Mouse (Mus musculus) heart, embryonic 13.5 days (tissue): ENCODE data around the gene Fam20a. TPM values are rescaled to one million over a fixed set of nuclear protein-coding genes. Genes with fewer than 3 reads are reported as not detected.

Source experiments
- ATAC-seq: fragments of 200-750 bp; cut with Nextera tagmentation; 2 replicates; pipeline ENCODE4 v1.8.0; 2017; ENCODE audit warnings: moderate TSS enrichment; ENCODE audit not compliant: insufficient number of reproducible peaks, low FRiP score, low TSS enrichment; ENCODE audit errors: extremely low read depth
- H3K27ac ChIP-seq: fragments of 300-500 bp; sonication (generic); replicated peaks from 2 replicates; pipeline ENCODE4 v1.5.1; 2015; ENCODE audit warnings: moderate library complexity, mild to moderate bottlenecking, inconsistent platforms
- H3K27me3 ChIP-seq: fragments of 300-500 bp; sonication (generic); replicated peaks from 2 replicates; pipeline ENCODE4 v1.6.1; 2015; ENCODE audit warnings: mild to moderate bottlenecking, inconsistent platforms
- H3K36me3 ChIP-seq: fragments of 300-500 bp; sonication (generic); 2 replicates; pipeline ENCODE4 v1.6.1; 2015; ENCODE audit warnings: mild to moderate bottlenecking, inconsistent platforms
- H3K4me1 ChIP-seq: fragments of 300-500 bp; sonication (generic); 2 replicates; pipeline ENCODE4 v1.6.1; 2015; ENCODE audit warnings: inconsistent platforms
- H3K4me2 ChIP-seq: fragments of 300-500 bp; sonication (generic); 2 replicates; pipeline ENCODE4 v1.6.1; 2015; ENCODE audit warnings: inconsistent platforms, mild to moderate bottlenecking, moderate library complexity
- H3K4me3 ChIP-seq: fragments of 300-500 bp; sonication (generic); 2 replicates; pipeline ENCODE4 v1.5.1; 2015; ENCODE audit warnings: moderate library complexity, mild to moderate bottlenecking, inconsistent platforms
- H3K9ac ChIP-seq: fragments of 300-500 bp; sonication (generic); 2 replicates; pipeline ENCODE4 v1.6.1; 2015; ENCODE audit warnings: inconsistent platforms, mild to moderate bottlenecking, moderate library complexity
- H3K9me3 ChIP-seq: fragments of 300-500 bp; sonication (generic); 2 replicates; pipeline ENCODE4 v1.6.1; 2016; ENCODE audit warnings: inconsistent platforms
- WGBS: fragments of 180-500 bp; shearing (Covaris S2); methylation state at CpG from one replicate; pipeline ENCODE4 v1.1.7; 2015; ENCODE audit warnings: mixed read lengths; 5-methylcytosine and 5-hydroxymethylcytosine counted together
- polyA plus RNA-seq: library from polyadenylated mRNA; unstranded; fragments of >200 nt; fragmentation: Nextera tagmentation; extraction: Ambion mirVana; gene quantifications from 2 replicates; pipeline ENCODE4 v1.2.1, GENCODE M21; 2015

The Fam20a gene
- polyA plus RNA-seq, 1 experiment from 2014 or later, result 2.3 TPM

DNA sequence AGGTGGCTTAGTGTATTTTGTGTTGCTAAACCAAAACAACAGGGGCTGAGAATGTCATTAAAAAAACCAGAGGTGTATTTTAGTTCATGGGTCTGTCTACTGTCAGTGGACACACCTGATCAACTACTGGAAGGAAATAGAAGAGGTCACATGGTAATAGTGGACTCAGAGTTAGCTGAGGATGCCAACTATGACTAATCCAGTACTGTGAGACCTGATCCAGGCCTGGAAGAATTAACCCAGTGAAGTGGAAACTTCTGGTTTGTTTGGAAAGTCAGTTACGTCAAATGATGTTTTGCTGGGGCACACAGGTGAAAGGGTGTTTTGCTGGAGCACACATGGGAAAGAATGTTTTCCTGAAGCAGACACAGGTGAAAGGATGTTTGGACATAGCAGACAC is 12.3 kb upstream of the Fam20a start:
- Histone ChIP-seq H3K9ac (no peak overlapping the region), H3K27me3 (no peaks in the 10 kb centered on the region), H3K36me3 (no peaks in the 10 kb centered on the region), H3K27ac (no peak overlapping the region), H3K4me3 (no peak overlapping the region), H3K9me3 (no peaks in the 10 kb centered on the region), H3K4me2 (no peak overlapping the region), H3K4me1 (no peaks in the 10 kb centered on the region)
- 97% methylated on average over 1 of the region's 1 CpGs for WGBS
- ATAC-seq, result no peak

DNA sequence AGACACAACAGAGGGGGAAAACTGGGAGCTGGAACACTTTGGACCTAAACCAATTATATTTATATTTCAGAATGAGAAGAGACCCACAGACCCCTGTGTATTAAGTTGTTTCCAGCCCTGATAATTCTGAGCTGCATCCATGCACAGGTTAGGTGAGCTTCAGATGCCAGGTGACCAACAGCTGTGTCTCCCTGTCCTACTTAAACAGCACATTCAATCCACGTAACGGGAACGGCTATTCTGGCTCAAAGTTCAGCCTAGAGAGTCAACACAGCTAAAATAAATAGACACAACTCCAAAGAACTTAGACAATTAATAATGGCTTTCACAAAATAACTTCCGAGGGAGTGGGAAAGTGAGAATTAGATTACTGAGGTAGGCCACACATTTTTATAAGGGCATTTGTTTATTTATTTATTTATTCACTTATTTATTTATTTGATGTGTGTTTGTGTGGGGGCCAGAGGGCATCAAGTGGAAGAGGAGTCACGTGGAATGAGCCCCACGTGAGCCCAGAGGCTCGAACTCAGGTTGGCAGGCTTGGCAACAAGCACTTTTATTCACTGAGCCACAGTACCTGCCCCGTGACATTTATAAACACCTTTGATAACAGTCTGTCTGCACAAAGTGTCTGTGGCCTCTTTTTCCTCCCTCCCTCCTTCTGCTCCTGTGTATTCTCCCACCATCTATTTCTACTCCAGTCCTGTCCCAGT is 10.8 kb upstream of the Fam20a start:
- H3K4me1 ChIP-seq, result no peaks in the 10 kb centered on the region
- WGBS, result 78% methylated on average over 8 of the region's 8 CpGs
- H3K9me3 ChIP-seq, result no peaks in the 10 kb centered on the region
- no peak overlapping the region for H3K4me3 ChIP-seq
- H3K27ac ChIP-seq, result no peak overlapping the region
- H3K9ac ChIP-seq, result no peak overlapping the region
- H3K36me3 ChIP-seq, result no peaks in the 10 kb centered on the region
- no peaks in the 10 kb centered on the region for H3K27me3 ChIP-seq
- no peak overlapping the region for H3K4me2 ChIP-seq
- no peak for ATAC-seq

DNA sequence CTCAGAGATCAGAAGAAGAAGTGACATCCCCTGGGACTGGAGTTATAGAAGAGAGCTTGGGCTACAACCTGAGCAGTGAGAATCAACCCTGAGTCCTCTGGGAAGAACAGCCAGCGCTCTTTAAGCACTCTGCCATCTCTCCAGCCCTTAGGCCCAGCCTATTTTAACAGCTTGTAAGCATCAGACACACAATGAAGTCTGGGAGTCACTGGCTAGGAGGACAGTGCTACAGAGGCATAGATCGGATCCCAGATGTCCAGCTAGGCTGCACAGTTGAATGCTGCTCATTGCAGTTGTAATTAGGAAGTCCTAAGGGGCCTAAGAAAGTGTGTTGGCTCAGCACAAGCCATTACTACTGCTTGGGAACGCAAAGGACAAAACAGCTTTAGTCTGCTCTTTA is 6.3 kb upstream of the Fam20a start:
- Histone ChIP-seq H3K27ac (no peak overlapping the region), H3K4me1 (no peaks in the 10 kb centered on the region), H3K36me3 (no peaks in the 10 kb centered on the region), H3K9me3 (no peaks in the 10 kb centered on the region), H3K4me2 (no peak overlapping the region), H3K9ac (no peak overlapping the region), H3K27me3 (no peaks in the 10 kb centered on the region), H3K4me3 (no peak overlapping the region)
- 76% methylated on average over 3 of the region's 3 CpGs for WGBS
- no peak for ATAC-seq

DNA sequence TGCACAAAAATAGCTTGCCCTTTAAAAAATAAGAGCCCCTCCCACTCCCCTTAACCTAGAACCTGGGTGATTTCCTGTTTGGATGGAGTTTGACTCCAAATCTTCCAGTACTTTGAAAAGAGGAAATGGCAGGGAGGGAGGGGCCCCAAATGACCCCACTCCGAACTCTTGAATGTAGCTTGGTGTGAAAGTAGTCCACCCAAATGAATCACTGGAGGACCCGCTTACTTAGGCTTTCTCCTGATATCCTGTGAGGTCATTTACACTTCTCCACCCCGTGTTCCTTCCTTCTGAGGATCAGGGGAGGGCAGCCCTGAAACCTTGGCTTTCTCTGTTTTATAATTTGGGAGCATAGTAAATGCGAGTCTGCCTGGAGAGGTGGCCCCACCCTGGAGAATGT is 632 bp upstream of the Fam20a start:
- Histone ChIP-seq H3K36me3 (no peaks in the 10 kb centered on the region), H3K4me3 (no peak overlapping the region), H3K4me2 (peak overlapping the region; percentile 91), H3K9ac (no peak overlapping the region), H3K4me1 (peaks cover 24% of the 10 kb centered on the region), H3K27me3 (peaks cover 15% of the 10 kb centered on the region), H3K27ac (no peak overlapping the region), H3K9me3 (no peaks in the 10 kb centered on the region)
- ATAC-seq, result no peak
- 34% methylated on average over 4 of the region's 4 CpGs for WGBS

DNA sequence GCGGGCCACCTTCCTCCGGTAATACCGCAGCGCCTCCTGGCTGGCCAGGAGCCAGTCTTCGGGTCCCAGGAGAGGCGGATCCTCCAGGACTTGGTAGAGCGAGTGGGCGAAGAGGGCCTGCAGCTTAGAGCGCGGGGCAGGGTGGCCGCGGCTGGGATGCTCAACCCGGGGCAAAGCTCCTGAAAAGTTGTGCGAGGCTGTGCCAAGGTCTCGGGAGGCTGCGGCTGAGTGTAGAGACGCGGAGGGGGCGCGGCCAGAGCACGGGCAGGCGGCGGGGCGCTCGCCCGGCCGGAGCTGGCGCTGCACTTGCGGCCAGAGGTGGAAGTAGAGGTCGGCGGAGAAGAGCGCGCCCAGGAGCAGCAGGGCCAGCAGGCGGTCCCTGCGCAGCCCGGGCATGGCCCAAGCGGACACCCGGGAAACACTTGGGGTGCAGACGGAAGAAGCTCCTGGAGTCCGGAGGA is 729 bp downstream of the Fam20a start:
- Histone ChIP-seq H3K4me1 (peaks cover 34% of the 10 kb centered on the region), H3K4me2 (peak overlapping the region; percentile 91), H3K27ac (no peak overlapping the region; the same call in 1 of the 2 replicates), H3K4me3 (peak overlapping the region; percentile 54), H3K9me3 (no peaks in the 10 kb centered on the region), H3K36me3 (no peaks in the 10 kb centered on the region), H3K9ac (peak overlapping the region; percentile 69), H3K27me3 (peaks cover 15% of the 10 kb centered on the region)
- WGBS, result under 1% methylated on average over 37 of the region's 40 CpGs
- peak; percentile 39; the same call in 1 of the 2 replicates for ATAC-seq

DNA sequence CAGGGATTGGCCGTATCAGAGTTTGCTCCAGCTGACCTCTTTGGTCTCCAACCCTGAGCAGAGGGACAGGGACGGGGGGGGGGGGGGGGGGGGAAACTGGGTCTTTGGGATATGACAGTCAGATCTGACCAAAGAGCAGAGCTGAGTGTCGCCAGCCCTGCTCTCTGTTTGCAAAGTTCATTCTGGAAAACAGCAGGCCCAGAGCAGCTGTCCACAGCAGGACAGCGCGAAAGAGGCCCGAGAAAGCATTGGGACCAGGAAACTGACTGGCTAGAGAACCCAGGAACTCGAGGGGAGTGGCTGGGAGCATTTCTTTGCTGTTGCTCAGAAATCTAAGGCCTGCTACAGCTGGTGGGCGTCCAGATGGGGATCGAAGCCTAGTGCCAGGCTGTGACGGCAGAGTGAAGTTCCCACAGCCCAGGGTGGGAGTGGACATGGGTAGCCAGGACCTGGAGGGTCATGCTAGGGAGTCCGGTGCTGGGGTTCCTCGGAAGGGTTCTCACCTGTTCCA is 1.2 kb downstream of the Fam20a start:
- Histone ChIP-seq H3K9me3 (no peaks in the 10 kb centered on the region), H3K27me3 (peaks cover 15% of the 10 kb centered on the region), H3K4me2 (peak overlapping the region; percentile 91), H3K36me3 (no peaks in the 10 kb centered on the region), H3K9ac (peak overlapping the region; percentile 69), H3K4me3 (peak overlapping the region; percentile 54), H3K27ac (no peak overlapping the region; the same call in 1 of the 2 replicates), H3K4me1 (peaks cover 34% of the 10 kb centered on the region)
- no peak for ATAC-seq
- WGBS, result 15% methylated on average over 12 of the region's 12 CpGs

DNA sequence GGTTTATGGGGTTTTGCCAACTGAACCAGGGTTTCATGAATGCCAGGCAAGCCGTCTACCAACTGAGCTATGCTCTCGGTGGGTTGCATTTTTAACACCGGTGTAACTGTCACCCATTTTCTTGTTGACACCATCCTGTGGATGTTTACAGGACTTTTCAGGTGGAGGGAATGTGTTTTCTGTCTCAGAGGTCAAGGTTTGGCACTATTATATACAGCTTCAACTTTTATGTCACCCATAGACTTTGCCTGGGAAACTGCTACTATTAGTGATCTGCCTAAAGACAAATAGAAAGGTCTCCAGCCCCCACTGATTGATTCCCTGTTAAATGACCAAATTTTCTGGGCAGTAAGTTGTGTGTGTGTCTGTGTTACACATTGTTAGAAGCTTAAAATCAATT is 2.7 kb downstream of the Fam20a start:
- H3K4me2 ChIP-seq, result no peak overlapping the region
- no peak overlapping the region for H3K27ac ChIP-seq
- H3K4me1 ChIP-seq, result peaks cover 34% of the 10 kb centered on the region
- WGBS, result 92% methylated on average over 3 of the region's 3 CpGs
- no peaks in the 10 kb centered on the region for H3K36me3 ChIP-seq
- no peak overlapping the region for H3K4me3 ChIP-seq
- ATAC-seq, result no peak
- H3K9me3 ChIP-seq, result no peaks in the 10 kb centered on the region
- no peak overlapping the region for H3K9ac ChIP-seq
- H3K27me3 ChIP-seq, result peaks cover 15% of the 10 kb centered on the region

DNA sequence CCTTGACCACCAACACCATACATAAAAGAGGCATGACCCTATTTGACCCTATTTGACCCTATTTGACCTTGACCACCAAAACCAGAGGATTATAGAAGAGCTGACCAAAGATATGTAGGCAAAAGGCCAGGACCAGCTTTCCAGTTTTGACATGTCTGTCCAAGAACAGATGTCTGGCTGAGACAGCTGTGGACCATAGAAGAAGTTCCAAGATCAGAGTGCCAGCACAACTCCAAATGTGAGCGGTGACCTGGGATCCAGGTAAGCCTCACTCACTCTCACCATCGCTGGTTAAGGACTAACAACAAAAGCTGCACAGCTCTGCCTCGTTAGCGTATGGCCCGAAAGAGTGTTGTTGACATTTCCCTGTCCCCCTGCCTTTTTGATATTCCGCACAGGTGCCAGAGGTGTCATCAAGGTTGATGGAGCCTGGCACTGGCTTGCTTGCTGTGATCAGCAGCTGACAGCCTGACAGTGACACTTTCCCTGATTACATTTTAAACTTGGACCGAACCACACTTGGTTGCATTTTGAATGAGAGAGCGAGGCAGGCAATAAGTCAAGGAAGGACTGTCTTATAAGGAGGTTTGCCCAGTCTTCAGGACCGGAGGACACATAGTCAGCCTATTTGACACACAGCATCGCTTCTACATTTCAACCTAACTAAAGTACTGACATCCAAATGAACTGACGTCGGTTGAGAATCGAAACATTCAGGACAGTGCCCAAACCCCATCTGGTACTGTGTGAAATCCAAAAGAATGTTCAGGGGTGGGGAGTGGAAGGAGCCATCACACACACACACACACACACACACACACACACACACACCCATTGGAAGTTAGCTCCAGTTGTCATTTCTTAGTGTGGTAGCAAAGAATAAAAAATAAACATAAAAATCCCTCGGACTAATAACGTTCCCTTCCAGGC is 3.8 kb downstream of the Fam20a start:
- no peaks in the 10 kb centered on the region for H3K36me3 ChIP-seq
- H3K27ac ChIP-seq, result no peak overlapping the region
- no peak overlapping the region for H3K9ac ChIP-seq
- 80% methylated on average over 15 of the region's 15 CpGs for WGBS
- H3K9me3 ChIP-seq, result no peaks in the 10 kb centered on the region
- no peak overlapping the region for H3K4me2 ChIP-seq
- ATAC-seq, result no peak
- H3K27me3 ChIP-seq, result peaks cover 15% of the 10 kb centered on the region
- peaks cover 34% of the 10 kb centered on the region for H3K4me1 ChIP-seq
- H3K4me3 ChIP-seq, result no peak overlapping the region

DNA sequence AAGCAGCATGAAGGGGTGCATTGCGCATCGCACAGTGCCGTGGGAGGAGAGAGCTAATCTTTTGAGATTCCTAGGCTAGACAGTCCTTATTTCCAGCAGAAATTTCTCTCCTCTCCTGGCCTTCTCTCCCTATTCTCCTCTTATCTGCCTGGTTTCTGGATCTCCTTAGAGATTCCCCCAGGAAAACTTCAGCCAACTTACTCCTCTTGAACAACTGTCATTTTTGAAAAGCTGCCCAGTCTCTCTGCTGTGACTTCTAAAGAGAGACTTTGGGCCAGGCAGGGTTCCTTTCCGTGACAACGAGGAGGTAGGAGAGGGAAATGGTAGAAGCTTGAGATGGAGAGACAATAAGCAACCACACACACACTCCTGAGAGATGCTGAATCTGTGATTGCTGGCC is 4.6 kb downstream of the Fam20a start:
- Histone ChIP-seq H3K9ac (no peak overlapping the region), H3K27me3 (peaks cover 8% of the 10 kb centered on the region), H3K4me2 (no peak overlapping the region), H3K36me3 (no peaks in the 10 kb centered on the region), H3K9me3 (no peaks in the 10 kb centered on the region), H3K4me3 (no peak overlapping the region), H3K27ac (no peak overlapping the region), H3K4me1 (peaks cover 28% of the 10 kb centered on the region)
- WGBS, result 69% methylated on average over 5 of the region's 5 CpGs
- no peak for ATAC-seq

DNA sequence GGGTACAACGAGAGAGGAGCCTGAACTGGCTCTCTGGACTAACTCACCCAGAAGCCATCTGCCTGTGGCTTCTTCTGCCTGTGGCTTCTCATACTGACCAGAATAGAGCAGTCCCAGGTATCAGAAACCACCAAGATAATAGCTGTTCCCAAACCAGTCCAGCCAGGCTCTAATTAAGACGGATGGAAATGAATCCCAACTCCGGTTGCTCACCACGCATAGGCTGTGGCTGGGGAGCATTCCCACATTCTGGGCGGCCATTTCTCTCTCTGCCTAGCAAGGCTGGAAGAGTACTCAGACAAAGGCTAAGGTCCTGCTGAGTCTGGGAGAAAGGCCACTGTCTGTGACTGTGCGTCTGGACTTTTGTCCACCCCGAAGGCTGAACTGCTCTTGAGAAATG is 5.1 kb downstream of the Fam20a start:
- Histone ChIP-seq H3K9me3 (no peaks in the 10 kb centered on the region), H3K27ac (no peak overlapping the region), H3K36me3 (no peaks in the 10 kb centered on the region), H3K9ac (no peak overlapping the region), H3K27me3 (0 out of 2 replicates have a peak, but pooled peaks cover 4% of the 10 kb centered on the region), H3K4me3 (no peak overlapping the region), H3K4me2 (no peak overlapping the region), H3K4me1 (peaks cover 24% of the 10 kb centered on the region)
- WGBS, result 73% methylated on average over 7 of the region's 7 CpGs
- ATAC-seq, result no peak

DNA sequence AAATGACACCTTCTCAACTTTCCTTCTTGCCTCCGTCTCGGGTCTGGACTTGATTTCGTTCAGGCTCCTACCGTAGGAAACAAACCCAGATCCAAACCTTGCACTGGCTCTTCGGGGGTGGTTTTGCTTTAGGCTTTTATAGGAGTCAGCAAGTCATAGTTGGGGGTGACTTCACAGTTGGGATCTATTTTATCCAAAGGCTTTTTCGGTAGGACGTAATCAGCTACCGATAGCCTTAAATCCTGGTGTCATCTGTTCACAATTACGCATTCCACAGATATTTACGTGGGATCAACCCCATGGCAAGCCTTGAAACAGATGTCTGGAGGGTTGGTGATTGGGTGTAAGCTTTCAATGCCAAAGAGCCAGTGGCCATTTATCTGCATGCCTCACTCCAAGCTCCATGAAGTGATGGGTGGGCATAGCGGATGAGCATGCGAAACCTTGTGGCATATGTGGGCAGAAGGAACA is 6.7 kb downstream of the Fam20a start:
- 81% methylated on average over 12 of the region's 12 CpGs for WGBS
- Histone ChIP-seq H3K27ac (no peak overlapping the region), H3K4me2 (no peak overlapping the region), H3K4me1 (0 out of 2 replicates have a peak, but pooled peaks cover 11% of the 10 kb centered on the region), H3K36me3 (no peaks in the 10 kb centered on the region), H3K4me3 (no peak overlapping the region), H3K27me3 (no peaks in the 10 kb centered on the region), H3K9me3 (no peaks in the 10 kb centered on the region), H3K9ac (no peak overlapping the region)
- no peak for ATAC-seq
